Mouse (Mus musculus) frontal cortex, adult 2 months (tissue): ENCODE data around the gene Hat1. TPM values are rescaled to one million over a fixed set of nuclear protein-coding genes. Genes with fewer than 3 reads are reported as not detected.
A peak's percentile ranks its signal among the peaks of the same experiment; 100 is the strongest.

ENCODE experiments used
- DNase-seq, 2 experiments: peaks; one replicate each; pipeline ENCODE4 v3.0.0; 2022; ENCODE audit warnings: low spot score in 1 of 2; ENCODE audit errors: extremely low spot score in 1 of 2
- polyA plus RNA-seq: library from polyadenylated mRNA; depleted of rRNA; stranded (reverse); fragments of >200 nt; gene quantifications from 2 replicates; pipeline ENCODE4 v1.2.3, GENCODE M21; 2012; rRNA removed

Hat1 gene
- polyA plus RNA-seq, 1 experiment, result 22.6 TPM

DNA sequence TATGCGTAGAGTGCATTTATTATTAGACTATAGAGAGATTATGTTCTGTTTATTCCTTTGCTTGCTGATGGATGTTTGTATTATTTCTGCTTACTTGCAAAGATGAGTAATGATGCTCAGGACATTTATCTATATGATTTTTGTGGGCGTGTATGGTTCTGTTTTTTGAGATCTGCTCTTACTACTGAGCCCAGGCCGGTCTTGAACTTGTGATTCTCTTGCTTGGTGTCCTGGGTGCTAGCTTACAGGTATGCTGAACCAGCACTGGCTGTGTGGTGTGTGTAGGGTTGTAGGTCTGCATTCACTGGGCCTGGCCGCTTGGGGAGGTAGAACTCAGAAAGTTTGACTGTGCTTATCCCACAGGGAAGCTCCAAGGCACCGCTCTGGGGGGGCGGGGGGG lies 72.4 kb downstream of the Hat1 start:
- no peak for DNase-seq

GRCm38 (mm10) chr2:71461589-71461988 lies 72.8 kb downstream of the Hat1 start:
- no peak for DNase-seq

GRCm38 (mm10) chr2:71462066-71462465 lies 73.3 kb downstream of the Hat1 start:
- DNase-seq, result no peak

GRCm38 (mm10) chr2:71462553-71462952 lies 73.8 kb downstream of the Hat1 start:
- no peak for DNase-seq

DNA sequence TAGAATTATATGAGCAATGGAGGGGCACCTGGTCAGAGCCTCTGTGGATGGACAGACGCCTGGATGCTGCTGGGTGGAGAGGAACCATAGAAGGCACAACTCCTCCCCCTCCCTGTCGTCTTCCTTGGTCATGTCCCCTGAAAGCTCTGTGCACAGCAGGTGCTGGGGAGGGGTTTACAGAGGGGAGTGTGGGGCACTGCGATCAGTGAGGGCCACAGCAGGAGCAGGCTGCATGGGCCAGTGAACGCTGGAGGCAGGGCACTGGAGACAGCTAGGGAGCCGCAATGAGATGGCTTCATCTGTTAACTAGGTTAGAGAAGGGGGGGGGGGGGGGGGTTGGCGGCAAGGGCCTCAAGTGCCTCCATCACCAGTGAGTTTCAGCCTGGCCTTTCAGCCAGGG lies 77.3 kb downstream of the Hat1 start:
- DNase-seq, result no peak

- no peak for DNase-seq
Measured at GRCm38 (mm10) chr2:71466861-71467450, 78.2 kb downstream of the Hat1 start.

DNA sequence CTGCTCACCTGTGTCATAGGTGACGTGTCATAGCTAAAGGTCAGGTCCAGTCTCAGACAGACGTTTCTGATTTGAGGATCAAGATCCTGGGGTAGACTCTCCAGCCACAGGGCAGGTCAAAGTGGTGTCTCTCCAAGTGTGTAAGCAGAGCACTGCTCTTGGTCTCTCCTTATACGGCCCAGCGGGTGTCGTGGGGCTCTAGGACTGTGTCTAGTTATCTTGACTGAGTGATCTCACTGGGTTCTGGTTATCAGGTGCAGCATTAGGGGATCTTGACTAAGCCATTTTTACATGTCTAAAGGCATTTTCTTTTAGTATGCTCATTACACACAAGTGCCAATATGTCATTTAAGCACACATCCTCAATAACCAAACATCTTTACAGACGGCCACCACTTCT lies 82.3 kb downstream of the Hat1 start:
- DNase-seq, result no peak

GRCm38 (mm10) chr2:71473830-71474229 lies 85.1 kb downstream of the Hat1 start:
- DNase-seq, result no peak

DNA sequence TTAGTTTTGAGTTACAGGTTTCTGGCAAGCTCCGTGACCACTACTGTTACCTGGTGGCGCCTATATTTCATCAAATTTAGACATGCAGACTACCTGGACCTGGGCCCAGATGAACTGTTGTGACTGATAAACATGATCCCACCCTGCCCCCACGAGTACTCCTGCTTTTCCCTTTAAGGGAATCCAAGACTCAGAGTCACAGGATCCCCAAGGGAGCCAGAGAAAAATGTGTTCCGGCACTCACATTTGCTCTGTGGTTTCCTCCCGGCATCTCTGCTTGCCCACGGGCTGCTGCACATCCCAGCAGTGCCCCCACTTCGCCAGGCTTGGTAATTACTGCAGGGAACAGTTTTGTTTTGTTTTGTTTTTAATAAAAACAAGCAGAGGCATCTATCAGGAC lies 85.6 kb downstream of the Hat1 start:
- DNase-seq, result no peak

GRCm38 (mm10) chr2:71475311-71475710 lies 86.6 kb downstream of the Hat1 start:
- no peak for DNase-seq

DNA sequence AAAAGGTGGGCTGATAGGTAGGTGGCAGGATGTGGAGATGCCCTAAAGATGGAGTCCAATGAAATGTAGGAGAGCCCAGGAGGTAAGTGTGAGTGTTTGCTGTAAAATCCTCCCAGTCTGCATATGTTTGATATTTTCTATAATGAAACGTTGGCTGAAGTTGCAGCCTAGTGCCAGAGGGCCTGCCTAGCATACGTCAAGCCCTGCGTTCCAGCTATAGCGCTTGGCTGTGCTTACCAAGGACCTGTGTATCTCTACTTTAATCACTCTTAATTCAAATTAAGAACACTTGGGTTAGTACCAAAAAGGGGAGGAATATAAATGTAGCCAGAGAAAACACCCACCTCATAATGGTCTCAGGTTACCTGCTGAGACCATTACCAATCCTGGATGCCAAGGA lies 87.0 kb downstream of the Hat1 start:
- DNase-seq, result no peak

- no peak for DNase-seq
Measured at GRCm38 (mm10) chr2:71477787-71478186, 89.0 kb downstream of the Hat1 start.

DNA sequence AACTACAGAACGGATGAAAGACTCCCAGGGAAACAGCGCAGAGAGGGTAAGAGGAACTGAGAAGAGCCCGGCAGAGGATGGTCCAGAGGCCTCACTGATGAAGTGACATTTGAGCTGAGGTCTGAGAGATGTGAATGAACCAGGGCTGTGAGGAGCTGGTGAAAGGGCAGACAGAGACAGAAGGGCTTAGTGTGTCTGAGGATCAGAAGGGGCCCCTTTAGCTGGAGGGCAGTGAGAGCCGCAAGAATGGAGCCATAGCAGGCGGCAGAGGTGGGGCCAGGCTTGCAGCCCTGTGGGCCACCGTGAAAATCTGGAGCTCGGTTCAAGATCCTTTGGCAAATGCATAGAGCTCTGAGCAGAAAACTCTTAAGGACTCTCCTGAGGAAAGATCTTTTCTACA lies 91.2 kb downstream of the Hat1 start:
- no peak for DNase-seq

GRCm38 (mm10) chr2:71481825-71482224 lies 93.1 kb downstream of the Hat1 start:
- DNase-seq, result no peak

GRCm38 (mm10) chr2:71483046-71483716 lies 94.4 kb downstream of the Hat1 start:
- peak in 1 of 2 experiments; percentile 32 for DNase-seq

- DNase-seq, result no peak
Measured at GRCm38 (mm10) chr2:71483717-71484066, 94.9 kb downstream of the Hat1 start.

Other genes with a start within 250 kb of the Hat1 start
- 163 and 175 TPM in 2 replicates for gene Dync1i2, start 177.3 kb upstream of the Hat1 start, polyA plus RNA-seq
- 108 and 113 TPM in 2 replicates for gene Slc25a12, start 21.2 kb upstream of the Hat1 start, polyA plus RNA-seq
- 67.0 and 76.9 TPM in 2 replicates for gene Metap1d, start 64.3 kb downstream of the Hat1 start, polyA plus RNA-seq
- gene Dlx1, start 139.2 kb downstream of the Hat1 start, polyA plus RNA-seq, result 180 and 198 TPM in 2 replicates
- 25.4 and 28.1 TPM in 2 replicates for gene Dlx2, start 157.8 kb downstream of the Hat1 start, polyA plus RNA-seq